Mouse (Mus musculus) cerebellum, adult 2 months (tissue): Measurements from ENCODE around the gene Hao2.

Source experiments
- CTCF ChIP-seq: fragments of 200-500 bp; IDR thresholded peaks from 2 replicates; pipeline ENCODE4 v1.5.1; 2011; ENCODE audit warnings: low read depth, mild to moderate bottlenecking, control low read depth, low read length, moderate library complexity, borderline replicate concordance; ENCODE audit not compliant: insufficient read depth
- POLR2A ChIP-seq: fragments of 200-500 bp; IDR thresholded peaks from 2 replicates; pipeline ENCODE4 v1.6.1; 2011; ENCODE audit warnings: low read length, control low read depth, borderline replicate concordance; ENCODE audit not compliant: insufficient read depth

- no peak for TF ChIP-seq CTCF
- no peak for TF ChIP-seq POLR2A
These were observed 48.1 kb upstream of the Hao2 start for GRCm38 (mm10) chr3:98941066-98941551.
